Comparison of ENCODE assay signal across 29 mouse cellular contexts in the genomic region with DNA sequence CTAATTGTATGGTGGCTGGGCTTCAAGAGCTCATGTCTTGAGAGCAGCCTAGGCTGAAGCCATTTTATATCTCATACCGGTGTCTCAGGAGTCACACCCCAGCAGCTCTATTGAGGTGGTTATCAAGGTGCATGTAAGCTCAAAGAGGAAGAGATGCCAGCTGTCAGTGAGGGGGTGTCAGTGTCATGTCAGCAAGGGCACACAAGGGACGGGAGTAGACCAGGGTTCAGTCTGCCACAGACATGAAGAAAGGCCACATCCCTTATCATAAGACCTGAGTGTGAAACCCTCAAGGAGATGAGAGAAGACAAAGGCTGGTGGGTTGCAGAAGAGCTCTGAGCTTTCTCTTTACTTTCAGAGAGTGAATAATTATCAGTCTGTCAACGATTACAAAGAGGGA. TPM values are rescaled to one million over a fixed set of nuclear protein-coding genes. Genes with fewer than 3 reads are reported as not detected.
A peak's percentile ranks its signal among the peaks of the same experiment; 100 is the strongest.
DNase-seq lines count a peak whose midpoint lies in the region; ATAC-seq and TF ChIP-seq lines count a peak whose summit lies in the region.
"Had no signal": no experiment of that assay in that cellular context is flagged by ENCODE, and none has a peak within 500 bp of the region (broad histone marks: within the 10 kb centered on the region; RNA-seq: fewer than 3 reads in every experiment).

No protein-coding gene starts in this region.

- TF ChIP-seq POLR2A in CH12.LX (IDR thresholded peaks at IDR 0.05; ENCODE audit: low read depth, low read length) = no peak

- TF ChIP-seq EP300 in CH12.LX (IDR thresholded peaks at IDR 0.05; ENCODE audit: low read length) = no peak

- no peaks in the 10 kb centered on the region for H3K79me2 ChIP-seq in CH12.LX (replicated peaks; ENCODE audit: control insufficient read depth, extremely low read depth, insufficient read depth, poor library complexity, severe bottlenecking)

- no peak for TF ChIP-seq RAD21 in CH12.LX (IDR thresholded peaks at IDR 0.05; ENCODE audit: low read depth, low read length)

- no peak overlapping the region for H3K4me2 ChIP-seq in forebrain, postnatal 0 days (ENCODE audit: low read depth)
- no peak overlapping the region for H3K4me2 ChIP-seq in forebrain, embryonic 14.5 days (ENCODE audit: low read length)
- peak overlapping the region; percentile 92 for H3K4me2 ChIP-seq in CH12.LX (ENCODE audit: insufficient read depth, low read depth, poor library complexity, severe bottlenecking)
- H3K4me2 ChIP-seq in intestine, embryonic 16.5 days (ENCODE audit: low read depth, low read length) = no peak overlapping the region
- H3K4me2 ChIP-seq: embryonic facial prominence, embryonic 15.5 days; heart, embryonic 13.5 days; neural tube, embryonic 12.5 days had no signal

- no peaks in the 10 kb centered on the region for H3K27me3 ChIP-seq in forebrain, postnatal 0 days (ENCODE audit: insufficient read depth, low read length)
- no peaks in the 10 kb centered on the region for H3K27me3 ChIP-seq in forebrain, embryonic 14.5 days (replicated peaks; ENCODE audit: control insufficient read depth, insufficient read depth, low read length)
- H3K27me3 ChIP-seq in CH12.LX (replicated peaks) = no peaks in the 10 kb centered on the region
- H3K27me3 ChIP-seq in intestine, embryonic 16.5 days (replicated peaks; ENCODE audit: control insufficient read depth, insufficient read depth, low read length) = no peaks in the 10 kb centered on the region
- H3K27me3 ChIP-seq: embryonic facial prominence, embryonic 15.5 days; heart, embryonic 13.5 days; neural tube, embryonic 12.5 days had no signal

- 0 out of 2 replicates have a peak, but pooled peaks have one; percentile 8 for ATAC-seq in forebrain, postnatal 0 days
- no peak for ATAC-seq in forebrain, embryonic 14.5 days
- ATAC-seq in intestine, embryonic 16.5 days = no peak
- ATAC-seq: hindbrain, embryonic 16.5 days; liver, postnatal 0 days had no signal

- dilution Hi-C loops in CH12.LX (cut with MboI; ENCODE audit: extremely low pct_ligation_motif_present, extremely low pct_unique_long_range_greater_than_20kb, low sequenced_read_pairs) = no loop called here

- no peak overlapping the region for H3K27ac ChIP-seq in forebrain, postnatal 0 days (ENCODE audit: low read depth, low read length)
- H3K27ac ChIP-seq in forebrain, embryonic 14.5 days (ENCODE audit: low read depth, low read length) = no peak overlapping the region
- peak overlapping the region; percentile 95 for H3K27ac ChIP-seq in CH12.LX (ENCODE audit: insufficient read depth, low read depth)
- no peak overlapping the region for H3K27ac ChIP-seq in intestine, embryonic 16.5 days (ENCODE audit: low read length)
- H3K27ac ChIP-seq: embryonic facial prominence, embryonic 15.5 days; gastrocnemius, adult 2 months; heart, embryonic 13.5 days; limb, embryonic 10.5 days; neural tube, embryonic 12.5 days; stomach, postnatal 0 days had no signal

- no peak for DNase-seq in forebrain, postnatal 0 days
- DNase-seq in forebrain, embryonic 14.5 days (ENCODE audit: low spot score) = no peak
- DNase-seq in CH12.LX (ENCODE audit: extremely low read depth) = peak; percentile 29
- peak; percentile 60 for DNase-seq in naive thymus-derived CD4-positive, alpha-beta T cell, adult 2 months (ENCODE audit: low read depth)
- peak; percentile 48 for DNase-seq in thymus, postnatal 14 days
- DNase-seq in neural tube, embryonic 10.5 days (ENCODE audit: extremely low spot score, low spot score) = no peak
- no peak for DNase-seq in frontal cortex, postnatal 36 days (ENCODE audit: low spot score in 2 of 2)
- DNase-seq: adrenal gland, postnatal 14 days; cerebellum, adult 11-12 months; cerebellum, postnatal 25 days; embryo, embryonic 11 days; gastrocnemius, adult 2 months; heart, postnatal 36 days; kidney, adult 18-20 months; liver, postnatal 0 days; lung, postnatal 10 days; right cerebral cortex, postnatal 25 days had no signal

- H3K36me3 ChIP-seq in forebrain, postnatal 0 days (ENCODE audit: insufficient read depth) = no peaks in the 10 kb centered on the region
- no peaks in the 10 kb centered on the region for H3K36me3 ChIP-seq in forebrain, embryonic 14.5 days (ENCODE audit: control insufficient read depth, insufficient read depth, low read length)
- H3K36me3 ChIP-seq in CH12.LX (replicated peaks in 1 of 2; ENCODE audit: control insufficient read depth in 1 of 2, insufficient read depth in 1 of 2, low read length in 1 of 2) = no peaks in the 10 kb centered on the region
- no peaks in the 10 kb centered on the region for H3K36me3 ChIP-seq in intestine, embryonic 16.5 days (ENCODE audit: control insufficient read depth, insufficient read depth, low read length)
- H3K36me3 ChIP-seq: embryonic facial prominence, embryonic 15.5 days; heart, embryonic 13.5 days; limb, embryonic 10.5 days; neural tube, embryonic 12.5 days had no signal

- H3K9ac ChIP-seq in forebrain, postnatal 0 days = no peak overlapping the region
- no peak overlapping the region for H3K9ac ChIP-seq in forebrain, embryonic 14.5 days (ENCODE audit: low read length)
- peak overlapping the region; percentile 86 for H3K9ac ChIP-seq in CH12.LX (ENCODE audit: insufficient read depth, low read depth)
- no peak overlapping the region for H3K9ac ChIP-seq in intestine, embryonic 16.5 days (ENCODE audit: low read depth, low read length)
- H3K9ac ChIP-seq: embryonic facial prominence, embryonic 15.5 days; heart, embryonic 13.5 days; liver, postnatal 0 days; neural tube, embryonic 12.5 days had no signal

- TF ChIP-seq CTCF in forebrain, postnatal 0 days (IDR thresholded peaks at IDR 0.05; ENCODE audit: low read depth) = no peak
- TF ChIP-seq CTCF in CH12.LX (conservative IDR thresholded peaks at IDR 0.05 in 1 of 2, IDR thresholded peaks at IDR 0.05 in 1 of 2; ENCODE audit: low read depth in 2 of 2, low read length in 2 of 2) = no peak

- WGBS in forebrain, postnatal 0 days = 83% methylated on average over 3 of the region's 3 CpGs
- WGBS in forebrain, embryonic 14.5 days = 86% methylated on average over 3 of the region's 3 CpGs
- whole genome bisulfite sequencing in intestine, embryonic 16.5 days = 79% methylated on average over 3 of the region's 3 CpGs

- H3K4me3 ChIP-seq in forebrain, postnatal 0 days (ENCODE audit: low read depth, low read length) = no peak overlapping the region
- no peak overlapping the region for H3K4me3 ChIP-seq in forebrain, embryonic 14.5 days (ENCODE audit: low read depth, low read length)
- peak overlapping the region; percentile 35 to 80 (median 40) for H3K4me3 ChIP-seq in CH12.LX (replicated peaks in 1 of 3; ENCODE audit: low read depth in 2 of 3, low read length in 2 of 3, poor library complexity in 1 of 3)
- no peak overlapping the region for H3K4me3 ChIP-seq in intestine, embryonic 16.5 days (ENCODE audit: low read length)
- H3K4me3 ChIP-seq: embryonic facial prominence, embryonic 15.5 days; gastrocnemius, adult 2 months; heart, embryonic 13.5 days; limb, embryonic 10.5 days; neural tube, embryonic 12.5 days had no signal

- H3K9me3 ChIP-seq in forebrain, postnatal 0 days (ENCODE audit: low read length) = no peaks in the 10 kb centered on the region
- no peaks in the 10 kb centered on the region for H3K9me3 ChIP-seq in forebrain, embryonic 14.5 days (replicated peaks; ENCODE audit: control insufficient read depth, low read length)
- no peaks in the 10 kb centered on the region for H3K9me3 ChIP-seq in CH12.LX (replicated peaks; ENCODE audit: low read length)
- H3K9me3 ChIP-seq in intestine, embryonic 16.5 days (ENCODE audit: control insufficient read depth, low read length) = no peaks in the 10 kb centered on the region
- H3K9me3 ChIP-seq: embryonic facial prominence, embryonic 15.5 days; heart, embryonic 13.5 days; limb, embryonic 10.5 days; neural tube, embryonic 12.5 days had no signal

- peaks cover 1% of the 10 kb centered on the region for H3K4me1 ChIP-seq in forebrain, postnatal 0 days (ENCODE audit: insufficient read depth)
- H3K4me1 ChIP-seq in forebrain, embryonic 14.5 days (ENCODE audit: control insufficient read depth, insufficient read depth, low read length) = peaks cover 1% of the 10 kb centered on the region; the same call in 1 of the 2 replicates
- peaks cover 15 to 43% of the 10 kb centered on the region in 2 experiments for H3K4me1 ChIP-seq in CH12.LX (ENCODE audit: control insufficient read depth in 1 of 2, insufficient read depth in 2 of 2)
- H3K4me1 ChIP-seq in intestine, embryonic 16.5 days (ENCODE audit: control insufficient read depth, insufficient read depth, low read length) = 0 out of 2 replicates have a peak, but pooled peaks cover 2% of the 10 kb centered on the region
- H3K4me1 ChIP-seq: embryonic facial prominence, embryonic 15.5 days had no signal

- in situ Hi-C loops in CH12.LX (cut with MboI; ENCODE audit: low pct_ligation_motif_present, low pct_unique_long_range_greater_than_20kb, low sequenced_read_pairs) = loop anchor here (5.0 to 10.0 kb wide), 2 partner anchors 49 to 112 kb away; a partner anchor contains a TSS

RNA-seq across cellular contexts. Expression of a gene that starts 33.0 kb away (rescaled TPM):
- 228 and 253 TPM in 2 replicates for total RNA-seq in forebrain, postnatal 0 days (2014; rRNA removed)
- 251 and 279 TPM in 2 replicates for polyA plus RNA-seq in forebrain, postnatal 0 days (2015; fragmentation: Nextera tagmentation; extraction: Ambion mirVana)
- 664 and 688 TPM in 2 replicates for polyA plus RNA-seq in forebrain, embryonic 14.5 days (2014; fragmentation: Nextera tagmentation; extraction: Ambion mirVana)
- total RNA-seq in CH12.LX (2012; rRNA removed) = 268 and 366 TPM in 2 replicates
- total RNA-seq in CH12.LX (2014; rRNA removed) = 442 and 482 TPM in 2 replicates
- polyA plus RNA-seq in CH12.LX (2012; ENCODE audit: insufficient read length, low read depth) = 383 and 398 TPM in 2 replicates
- polyA plus RNA-seq in intestine, embryonic 16.5 days (2015; fragmentation: Nextera tagmentation; extraction: Ambion mirVana) = 415 and 476 TPM in 2 replicates

RNA-seq across cellular contexts. Expression of a gene that starts 33.1 kb away (rescaled TPM):
- total RNA-seq in forebrain, postnatal 0 days (2014; rRNA removed) = 0.15 and 0.43 TPM in 2 replicates
- 0.05 and 0.19 TPM in 2 replicates for polyA plus RNA-seq in forebrain, postnatal 0 days (2015; fragmentation: Nextera tagmentation; extraction: Ambion mirVana)
- 0.11 and 0.15 TPM in 2 replicates for polyA plus RNA-seq in forebrain, embryonic 14.5 days (2014; fragmentation: Nextera tagmentation; extraction: Ambion mirVana)
- total RNA-seq in CH12.LX (2012; rRNA removed) (0.13 TPM in 1 of 2 replicates, not detected in the other), CH12.LX (2014; rRNA removed) (not detected in 2 replicates)
- not detected in 2 replicates for polyA plus RNA-seq in CH12.LX (2012; ENCODE audit: insufficient read length, low read depth)
- 0.07 TPM in 1 of 2 replicates, not detected in the other for polyA plus RNA-seq in intestine, embryonic 16.5 days (2015; fragmentation: Nextera tagmentation; extraction: Ambion mirVana)
- total RNA-seq: adrenal gland, postnatal 14 days; gastrocnemius, adult 2 months; granulocyte monocyte progenitor cell, adult 5-6 weeks; heart, postnatal 36 days; liver, adult 2 months; megakaryocyte progenitor cell, adult 5-6 weeks had no signal
- polyA plus RNA-seq: liver, adult 2 months; liver, postnatal 0 days; neural tube, embryonic 12.5 days; spleen, adult 2 months; urinary bladder, adult 2 months had no signal

RNA-seq across cellular contexts. Expression of a gene that starts 46.9 kb away (rescaled TPM):
- 2.0 and 2.2 TPM in 2 replicates for total RNA-seq in forebrain, postnatal 0 days (2014; rRNA removed)
- 1.7 and 2.0 TPM in 2 replicates for polyA plus RNA-seq in forebrain, postnatal 0 days (2015; fragmentation: Nextera tagmentation; extraction: Ambion mirVana)
- 2.4 and 3.5 TPM in 2 replicates for polyA plus RNA-seq in forebrain, embryonic 14.5 days (2014; fragmentation: Nextera tagmentation; extraction: Ambion mirVana)
- total RNA-seq in CH12.LX (2012; rRNA removed) = not detected in 2 replicates
- total RNA-seq in CH12.LX (2014; rRNA removed) = 0.09 TPM in 1 of 2 replicates, not detected in the other
- not detected in 2 replicates for polyA plus RNA-seq in CH12.LX (2012; ENCODE audit: insufficient read length, low read depth)
- 101 and 113 TPM in 2 replicates for polyA plus RNA-seq in intestine, embryonic 16.5 days (2015; fragmentation: Nextera tagmentation; extraction: Ambion mirVana)

RNA-seq across cellular contexts. Expression of a gene that starts 50.1 kb away (rescaled TPM):
- 13.9 and 14.0 TPM in 2 replicates for total RNA-seq in forebrain, postnatal 0 days (2014; rRNA removed)
- 23.5 and 24.9 TPM in 2 replicates for polyA plus RNA-seq in forebrain, postnatal 0 days (2015; fragmentation: Nextera tagmentation; extraction: Ambion mirVana)
- 30.1 and 34.4 TPM in 2 replicates for polyA plus RNA-seq in forebrain, embryonic 14.5 days (2014; fragmentation: Nextera tagmentation; extraction: Ambion mirVana)
- 65.6 and 85.9 TPM in 2 replicates for total RNA-seq in CH12.LX (2012; rRNA removed)
- total RNA-seq in CH12.LX (2014; rRNA removed) = 120 and 143 TPM in 2 replicates
- 63.4 and 66.0 TPM in 2 replicates for polyA plus RNA-seq in CH12.LX (2012; ENCODE audit: insufficient read length, low read depth)
- polyA plus RNA-seq in intestine, embryonic 16.5 days (2015; fragmentation: Nextera tagmentation; extraction: Ambion mirVana) = 38.5 and 44.4 TPM in 2 replicates

Comparison
In these comparisons a context has a peak if more than half of its experiments do, and no peak if none do; other contexts are left out.
1. DNase-seq: peak in CH12.LX (single experiment), naive thymus-derived CD4-positive, alpha-beta T cell, adult 2 months (single experiment) and thymus, postnatal 14 days (single experiment); none in forebrain, postnatal 0 days (single experiment), forebrain, embryonic 14.5 days (single experiment), neural tube, embryonic 10.5 days (single experiment) and frontal cortex, postnatal 36 days (0 of 2).
2. H3K4me3 ChIP-seq: peak in CH12.LX (3 of 3); none in forebrain, postnatal 0 days (single experiment), forebrain, embryonic 14.5 days (single experiment) and intestine, embryonic 16.5 days (single experiment).
3. RNA of a gene that starts 46.9 kb away (polyA plus RNA-seq): 101 to 113 TPM in intestine, embryonic 16.5 days; 2.4 to 3.5 TPM in forebrain, embryonic 14.5 days, 1.7 to 2.0 TPM in forebrain, postnatal 0 days and not detected in CH12.LX; every median in the first group is over 10 times any median in the second.